Mouse (Mus musculus): ENCODE results near the gene Plcb3.

The Plcb3 gene

GRCm38 (mm10) chr19:6970460-6971085, 5.7 kb downstream of the Plcb3 start:
- DNase-seq (ENCODE audit: low spot score in 2 of 2) = no peak

- DNase-seq (ENCODE audit: low spot score in 2 of 2) = no peak
These were observed 6.4 kb downstream of the Plcb3 start for GRCm38 (mm10) chr19:6969665-6970381.

GRCm38 (mm10) chr19:6969291-6969664, 7.0 kb downstream of the Plcb3 start:
- DNase-seq (ENCODE audit: low spot score in 2 of 2) = no peak

GRCm38 (mm10) chr19:6968491-6969271, 7.6 kb downstream of the Plcb3 start:
- no peak for DNase-seq (ENCODE audit: low spot score in 2 of 2)

GRCm38 (mm10) chr19:6956461-6956860, 19.8 kb downstream of the Plcb3 start:
- no peak for DNase-seq (ENCODE audit: low spot score in 2 of 2)

GRCm38 (mm10) chr19:6955424-6955823, 20.8 kb downstream of the Plcb3 start:
- no peak for DNase-seq (ENCODE audit: low spot score in 2 of 2)

GRCm38 (mm10) chr19:6954046-6954445, 22.2 kb downstream of the Plcb3 start:
- no peak for DNase-seq (ENCODE audit: low spot score in 2 of 2)

GRCm38 (mm10) chr19:6952712-6953037, 23.6 kb downstream of the Plcb3 start:
- DNase-seq (ENCODE audit: low spot score in 2 of 2) = no peak

- peak in 1 of 2 experiments; percentile 75 for DNase-seq (ENCODE audit: low spot score in 2 of 2)
These were observed 24.1 kb downstream of the Plcb3 start for GRCm38 (mm10) chr19:6951994-6952711.

- DNase-seq (ENCODE audit: low spot score in 2 of 2) = peak; percentile 94 to 96
These were observed 24.8 kb downstream of the Plcb3 start for GRCm38 (mm10) chr19:6951381-6951968.

- peak; percentile 70 to 78 for DNase-seq (ENCODE audit: low spot score in 2 of 2)
These were observed 25.6 kb downstream of the Plcb3 start for GRCm38 (mm10) chr19:6950613-6951153.

- no peak for DNase-seq (ENCODE audit: low spot score in 2 of 2)
These were observed 26.3 kb downstream of the Plcb3 start for GRCm38 (mm10) chr19:6949951-6950350.

- no peak for DNase-seq (ENCODE audit: low spot score in 2 of 2)
These were observed 26.7 kb downstream of the Plcb3 start for GRCm38 (mm10) chr19:6949532-6949931.

GRCm38 (mm10) chr19:6948186-6948585, 28.1 kb downstream of the Plcb3 start:
- DNase-seq (ENCODE audit: low spot score in 2 of 2) = no peak

GRCm38 (mm10) chr19:6947742-6948141, 28.5 kb downstream of the Plcb3 start:
- DNase-seq (ENCODE audit: low spot score in 2 of 2) = no peak

GRCm38 (mm10) chr19:6943709-6944108, 32.6 kb downstream of the Plcb3 start:
- no peak for DNase-seq (ENCODE audit: low spot score in 2 of 2)

GRCm38 (mm10) chr19:6942764-6943163, 33.5 kb downstream of the Plcb3 start:
- no peak for DNase-seq (ENCODE audit: low spot score in 2 of 2)

GRCm38 (mm10) chr19:6942249-6942691, 34.0 kb downstream of the Plcb3 start, which contains the start of gene Gpr137:
TSS of gene Gpr137 (minus strand) at chr19:6942480.
- peak; percentile 90 to 95 for DNase-seq (ENCODE audit: low spot score in 2 of 2)

GRCm38 (mm10) chr19:6941372-6942248, 34.7 kb downstream of the Plcb3 start, which contains the start of gene Bad:
TSS of gene Bad (plus strand) at chr19:6941861.
- DNase-seq (ENCODE audit: low spot score in 2 of 2) = peak; percentile 94
